Mouse (Mus musculus): ENCODE results near the gene Gm10220. TPM values are rescaled to one million over a fixed set of nuclear protein-coding genes. Genes with fewer than 3 reads are reported as not detected.

The Gm10220 gene
- polyA plus RNA-seq, 1 experiment from 2014 or later, result 0.14 TPM

Other genes with a start within 250 kb of the Gm10220 start
- gene Gm21663, start 179.0 kb downstream of the Gm10220 start, polyA plus RNA-seq (2015; fragmentation: Nextera tagmentation; extraction: Ambion mirVana), result 0.19 TPM in 1 of 2 replicates, not detected in the other
- gene Gm21671, start 167.0 kb downstream of the Gm10220 start, polyA plus RNA-seq (2015; fragmentation: Nextera tagmentation; extraction: Ambion mirVana), result 0.10 TPM in 1 of 2 replicates, not detected in the other
- gene Gm21680, start 148.8 kb downstream of the Gm10220 start, polyA plus RNA-seq (2015; fragmentation: Nextera tagmentation; extraction: Ambion mirVana), result 0.14 TPM in 1 of 2 replicates, not detected in the other
- gene Gm21698, start 132.8 kb downstream of the Gm10220 start, polyA plus RNA-seq (2015; fragmentation: Nextera tagmentation; extraction: Ambion mirVana), result 0.12 TPM in 1 of 2 replicates, not detected in the other
- gene Gm1979, start 116.6 kb downstream of the Gm10220 start, polyA plus RNA-seq (2015; fragmentation: Nextera tagmentation; extraction: Ambion mirVana), result not detected in 2 replicates
- gene Gm5862, start 98.5 kb downstream of the Gm10220 start, polyA plus RNA-seq (2015; fragmentation: Nextera tagmentation; extraction: Ambion mirVana), result 0.09 TPM in 1 of 2 replicates, not detected in the other
- gene Speer4a, start 81.9 kb downstream of the Gm10220 start, polyA plus RNA-seq (2015; fragmentation: Nextera tagmentation; extraction: Ambion mirVana), result 0.14 TPM in 1 of 2 replicates, not detected in the other
- gene Gm7347, start 62.8 kb downstream of the Gm10220 start, polyA plus RNA-seq (2015; fragmentation: Nextera tagmentation; extraction: Ambion mirVana), result 0.19 TPM in 1 of 2 replicates, not detected in the other
- gene Gm10471, start 32.1 kb downstream of the Gm10220 start, polyA plus RNA-seq (2015; fragmentation: Nextera tagmentation; extraction: Ambion mirVana), result 0.05 TPM in 1 of 2 replicates, not detected in the other
- not detected in 2 replicates for gene 5031410I06Rik, start 16.1 kb downstream of the Gm10220 start, polyA plus RNA-seq (2015; fragmentation: Nextera tagmentation; extraction: Ambion mirVana)
- not detected in 2 replicates for gene Gm7361, start 136.3 kb upstream of the Gm10220 start, polyA plus RNA-seq (2015; fragmentation: Nextera tagmentation; extraction: Ambion mirVana)